In genomic region chr8:120562680-120563347, GRCm38 (mm10) we compare ENCODE assay signal across 9 mouse cellular contexts. TPM values are rescaled to one million over a fixed set of nuclear protein-coding genes. Genes with fewer than 3 reads are reported as not detected.
DNase-seq lines count a peak whose midpoint lies in the region; ATAC-seq lines count a peak whose summit lies in the region.
"Had no signal": no experiment of that assay in that cellular context is flagged by ENCODE, and none has a peak within 500 bp of the region (broad histone marks: within the 10 kb centered on the region; RNA-seq: fewer than 3 reads in every experiment).

No protein-coding gene starts in this region.

- peak overlapping the region; percentile 86 for H3K27ac ChIP-seq in forebrain, embryonic 14.5 days (ENCODE audit: low read depth, low read length)
- H3K27ac ChIP-seq in limb, embryonic 12.5 days, result peak overlapping the region; percentile 81
- H3K27ac ChIP-seq in stomach, embryonic 14.5 days (ENCODE audit: low read length), result peak overlapping the region; percentile 66; the same call in 1 of the 2 replicates
- H3K27ac ChIP-seq: liver, embryonic 14.5 days had no signal

- peak overlapping the region; percentile 32; the same call in 1 of the 2 replicates for H3K9ac ChIP-seq in forebrain, embryonic 14.5 days (ENCODE audit: low read length)
- no peak overlapping the region for H3K9ac ChIP-seq in limb, embryonic 12.5 days (replicated peaks)
- no peak overlapping the region for H3K9ac ChIP-seq in stomach, embryonic 14.5 days (replicated peaks; ENCODE audit: low read depth, low read length)
- H3K9ac ChIP-seq: liver, embryonic 14.5 days had no signal

- ATAC-seq in megakaryocyte, adult 5-6 weeks (ENCODE audit: poor library complexity, severe bottlenecking), result no peak
- ATAC-seq in forebrain, embryonic 14.5 days, result no peak
- no peak for ATAC-seq in limb, embryonic 12.5 days (ENCODE audit: insufficient number of reproducible peaks, insufficient read depth, low FRiP score, low TSS enrichment, low read depth)
- no peak for ATAC-seq in stomach, embryonic 14.5 days (ENCODE audit: insufficient number of reproducible peaks, insufficient read depth, low FRiP score, low read depth)

- peaks cover 100% of the 10 kb centered on the region for H3K36me3 ChIP-seq in megakaryocyte, embryonic 14.5 days (replicated peaks; ENCODE audit: low read length)
- peaks cover 34% of the 10 kb centered on the region for H3K36me3 ChIP-seq in forebrain, embryonic 14.5 days (ENCODE audit: control insufficient read depth, insufficient read depth, low read length)
- peaks cover 24% of the 10 kb centered on the region for H3K36me3 ChIP-seq in limb, embryonic 12.5 days
- H3K36me3 ChIP-seq in stomach, embryonic 14.5 days (ENCODE audit: control insufficient read depth, insufficient read depth, low read length), result peaks cover 16% of the 10 kb centered on the region

- WGBS in forebrain, embryonic 14.5 days, result 68% methylated on average over 18 of the region's 18 CpGs
- 61% methylated on average over 18 of the region's 18 CpGs for WGBS in limb, embryonic 12.5 days
- 76% methylated on average over 18 of the region's 18 CpGs for WGBS in stomach, embryonic 14.5 days

- no peaks in the 10 kb centered on the region for H3K27me3 ChIP-seq in megakaryocyte, embryonic 14.5 days (replicated peaks)
- no peaks in the 10 kb centered on the region for H3K27me3 ChIP-seq in forebrain, embryonic 14.5 days (replicated peaks; ENCODE audit: control insufficient read depth, insufficient read depth, low read length)
- H3K27me3 ChIP-seq in limb, embryonic 12.5 days, result 0 out of 2 replicates have a peak, but pooled peaks cover 5% of the 10 kb centered on the region
- H3K27me3 ChIP-seq in stomach, embryonic 14.5 days (ENCODE audit: control insufficient read depth, insufficient read depth, low read length), result no peaks in the 10 kb centered on the region

- H3K4me3 ChIP-seq in megakaryocyte, embryonic 14.5 days (replicated peaks), result peak overlapping the region; percentile 71
- H3K4me3 ChIP-seq in forebrain, embryonic 14.5 days (ENCODE audit: low read depth, low read length), result no peak overlapping the region
- no peak overlapping the region for H3K4me3 ChIP-seq in limb, embryonic 12.5 days (replicated peaks)
- no peak overlapping the region for H3K4me3 ChIP-seq in stomach, embryonic 14.5 days (ENCODE audit: low read depth, low read length)

- no peak for DNase-seq in forebrain, embryonic 14.5 days (ENCODE audit: low spot score)
- DNase-seq in adrenal gland, postnatal 10 days, result no peak
- DNase-seq in gastrocnemius, postnatal 4 days (ENCODE audit: low spot score in 2 of 2), result no peak
- DNase-seq in cerebellum, postnatal 10 days, result no peak

- H3K4me2 ChIP-seq in forebrain, embryonic 14.5 days (ENCODE audit: low read length), result no peak overlapping the region
- H3K4me2 ChIP-seq in limb, embryonic 12.5 days, result peak overlapping the region; percentile 22; the same call in 1 of the 2 replicates
- H3K4me2 ChIP-seq in stomach, embryonic 14.5 days (replicated peaks; ENCODE audit: low read depth, low read length), result no peak overlapping the region

- peaks cover 100% of the 10 kb centered on the region for H3K4me1 ChIP-seq in megakaryocyte, embryonic 14.5 days
- H3K4me1 ChIP-seq in forebrain, embryonic 14.5 days (ENCODE audit: control insufficient read depth, insufficient read depth, low read length), result peaks cover 90% of the 10 kb centered on the region
- H3K4me1 ChIP-seq in limb, embryonic 12.5 days (replicated peaks), result peaks cover 82% of the 10 kb centered on the region
- H3K4me1 ChIP-seq in stomach, embryonic 14.5 days (ENCODE audit: control insufficient read depth, insufficient read depth, low read length), result peaks cover 32% of the 10 kb centered on the region

- no peaks in the 10 kb centered on the region for H3K9me3 ChIP-seq in megakaryocyte, embryonic 14.5 days
- H3K9me3 ChIP-seq in forebrain, embryonic 14.5 days (replicated peaks; ENCODE audit: control insufficient read depth, low read length), result no peaks in the 10 kb centered on the region
- H3K9me3 ChIP-seq in limb, embryonic 12.5 days, result no peaks in the 10 kb centered on the region
- H3K9me3 ChIP-seq in stomach, embryonic 14.5 days (ENCODE audit: control insufficient read depth, low read depth, low read length), result no peaks in the 10 kb centered on the region

RNA-seq across cellular contexts. Expression of gene Gins2, which starts 26.3 kb away (rescaled TPM):
- polyA plus RNA-seq in megakaryocyte, embryonic 14.5 days (2012; ENCODE audit: insufficient read depth, low replicate concordance), result 8.3 and 35.4 TPM in 2 replicates
- total RNA-seq in megakaryocyte, adult 5-6 weeks (2015), result 28.3 and 31.8 TPM in 2 replicates
- 23.2 and 28.9 TPM in 2 replicates for total RNA-seq in megakaryocyte, adult 5-6 weeks (2017)
- polyA plus RNA-seq in forebrain, embryonic 14.5 days (2014; fragmentation: Nextera tagmentation; extraction: Ambion mirVana), result 33.4 and 44.1 TPM in 2 replicates
- 111 and 113 TPM in 2 replicates for polyA plus RNA-seq in limb, embryonic 12.5 days (2016; fragmentation: Nextera tagmentation; extraction: Ambion mirVana)
- 112 and 118 TPM in 2 replicates for polyA plus RNA-seq in stomach, embryonic 14.5 days (2014; fragmentation: Nextera tagmentation; extraction: Ambion mirVana)
- total RNA-seq in adrenal gland, postnatal 10 days (2021), result 10 to 100 TPM; 18.6 to 19.0 TPM
- 10 to 100 TPM; 22.5 to 26.3 TPM for total RNA-seq in gastrocnemius, postnatal 4 days (2021)
